Mouse (Mus musculus) ES-Bruce4 (cell line): ENCODE measurements around the gene Plxdc2.

Experiments
- CTCF ChIP-seq: IDR thresholded peaks from one replicate; pipeline ENCODE4 v1.8.1; 2011; ENCODE audit warnings: low read depth, low read length
- EP300 ChIP-seq: IDR thresholded peaks from 2 replicates; pipeline ENCODE4 v1.6.1; 2011; ENCODE audit warnings: low read depth, low read length; ENCODE audit not compliant: insufficient read depth
- POLR2A ChIP-seq: IDR thresholded peaks from one replicate; pipeline ENCODE4 v1.8.1; 2011; ENCODE audit warnings: low read length; ENCODE audit not compliant: insufficient read depth

DNA sequence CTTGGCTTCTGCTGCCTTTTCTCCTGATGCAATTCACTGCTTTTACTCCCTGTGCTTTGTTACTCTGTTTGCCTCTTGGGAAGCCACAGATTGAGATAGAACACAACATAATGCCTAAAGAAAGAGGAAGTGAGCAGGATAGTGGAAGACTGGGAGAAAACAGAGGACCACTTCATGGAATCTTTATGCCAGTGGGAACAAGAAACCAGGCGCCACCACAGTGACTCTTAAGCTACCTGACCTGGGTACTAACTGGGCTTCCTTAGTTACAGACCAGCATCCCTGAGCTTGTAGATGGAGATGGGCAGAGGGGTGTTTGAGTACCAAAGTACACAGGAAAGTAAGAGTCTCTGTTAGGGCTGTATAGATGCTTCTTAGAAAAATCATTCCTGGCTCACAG is 167.3 kb downstream of the Plxdc2 start:
- no peak for TF ChIP-seq CTCF
- TF ChIP-seq POLR2A, result no peak
- TF ChIP-seq EP300, result no peak
